Mouse (Mus musculus) lung, adult 18-20 months (tissue): Measurements from ENCODE around the gene Gm20388.

ENCODE experiments used
- DNase-seq, 2 experiments: peaks; one replicate each; pipeline ENCODE4 v3.0.0; 2022; ENCODE audit warnings: mixed read lengths in 2 of 2

The Gm20388 gene

DNA sequence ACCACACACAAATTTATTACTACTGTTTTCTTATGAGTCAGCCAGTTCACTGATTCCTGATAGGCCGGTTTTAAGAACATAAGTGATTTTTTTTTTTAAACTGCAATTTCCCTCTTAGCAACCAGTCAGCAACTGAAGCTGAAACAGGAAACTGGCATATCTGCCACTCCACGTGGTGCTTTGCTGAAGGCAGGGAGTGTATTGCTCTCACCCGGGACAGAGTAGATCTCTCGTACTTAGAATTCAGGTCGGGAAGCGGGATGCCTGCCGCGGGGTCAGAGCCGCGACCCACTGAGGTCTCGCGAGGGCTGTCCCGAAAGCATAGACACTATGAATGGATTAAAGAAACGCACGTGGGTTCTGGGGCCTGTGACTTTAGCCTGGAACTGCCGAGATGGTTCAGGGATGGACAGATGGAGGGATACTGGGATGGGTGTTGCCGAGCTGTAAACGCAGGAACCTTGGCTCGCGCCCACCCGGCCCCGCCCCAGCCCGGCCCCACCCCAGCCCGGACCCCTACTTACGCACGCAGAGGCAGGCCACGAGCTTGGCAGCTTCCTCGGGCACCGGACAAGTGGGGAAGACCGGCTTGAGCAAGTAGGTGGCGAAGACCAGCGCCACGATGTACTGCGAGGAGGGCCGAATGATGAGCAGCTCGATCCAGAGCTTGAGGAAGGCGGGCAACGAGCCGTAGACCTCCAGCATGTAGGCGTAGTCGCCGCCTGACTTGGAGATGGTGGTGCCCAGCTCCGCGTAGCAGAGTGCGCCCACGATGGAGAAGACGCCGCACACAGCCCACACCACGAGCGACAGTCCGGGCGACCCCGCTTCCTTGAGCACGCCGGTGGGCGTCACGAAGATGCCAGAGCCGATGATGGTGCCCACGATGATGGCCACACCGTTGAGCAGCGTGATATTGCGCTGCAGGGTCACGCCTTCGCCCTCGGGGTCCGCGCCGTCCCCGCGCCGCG, 1996.2 kb downstream of the Gm20388 start:
- peak in 1 of 2 experiments; percentile 45 for DNase-seq

- peak; percentile 96 to 97 for DNase-seq
Observed at GRCm38 (mm10) chr8:121907587-121908248, 1997.1 kb downstream of the Gm20388 start, which contains the start of gene Slc7a5. Slc7a5 (minus strand) TSS chr8:121907694.

DNA sequence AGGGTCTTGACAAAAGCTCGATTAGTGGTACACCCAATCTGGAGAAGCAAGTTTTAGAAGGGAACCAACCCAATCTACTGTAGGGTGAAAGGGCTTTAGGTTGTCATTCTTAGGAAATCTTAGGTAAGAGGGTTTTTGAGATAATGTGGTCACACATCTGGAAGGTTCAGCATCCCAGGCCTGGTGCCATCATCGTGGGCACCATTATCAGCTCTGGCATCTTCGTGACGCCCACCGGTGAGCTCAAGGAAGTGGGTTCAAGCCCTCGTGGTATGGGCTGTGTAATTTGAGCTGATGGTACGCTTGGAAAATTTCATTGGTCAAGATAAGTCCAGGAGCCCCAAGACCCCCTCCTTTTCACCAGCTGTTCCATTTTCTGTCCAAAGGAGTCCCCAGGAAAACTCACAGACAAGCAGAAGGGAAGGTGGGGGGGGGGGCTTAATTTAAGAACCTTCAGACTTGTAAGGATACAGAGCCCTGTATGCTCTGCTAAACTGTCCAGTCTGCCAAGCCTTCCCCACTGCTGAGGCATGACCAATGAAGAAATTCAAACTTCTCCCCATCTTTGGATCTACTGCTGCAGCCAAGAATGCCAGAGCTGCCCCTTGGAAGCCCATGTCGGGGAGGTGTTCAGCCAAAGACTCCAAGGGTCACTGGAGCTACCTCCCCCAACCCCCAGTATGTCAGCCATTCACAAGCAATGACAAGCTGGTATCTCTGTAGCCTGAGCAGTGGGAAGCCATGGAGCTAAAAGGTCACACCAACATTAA, 1997.9 kb downstream of the Gm20388 start:
- no peak for DNase-seq

- peak in 1 of 2 experiments; percentile 58 for DNase-seq
Observed at GRCm38 (mm10) chr8:121909148-121909541, 1998.5 kb downstream of the Gm20388 start.

- peak; percentile 71 to 75 for DNase-seq
Observed at GRCm38 (mm10) chr8:121909663-121910062, 1999.0 kb downstream of the Gm20388 start.

DNA sequence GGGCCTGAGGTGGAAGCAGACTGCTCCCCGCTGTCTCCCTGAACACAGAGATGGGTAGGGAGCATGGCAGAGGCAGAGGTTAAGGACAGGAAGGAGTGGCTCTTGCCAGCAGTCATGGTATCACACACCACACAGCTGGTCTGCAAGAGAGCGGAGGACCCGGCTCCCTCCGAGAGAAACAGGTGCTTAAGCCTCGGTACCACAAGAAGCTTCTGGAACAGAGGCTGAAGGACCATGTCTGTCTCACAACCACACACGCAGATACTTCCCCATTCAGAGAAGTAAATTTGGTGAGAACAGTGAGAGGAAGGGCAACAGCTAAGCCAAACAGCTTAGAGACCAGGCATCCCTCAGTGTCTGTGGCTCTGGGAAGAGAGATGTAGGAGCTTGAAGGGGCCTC, 2000.8 kb downstream of the Gm20388 start:
- DNase-seq: no peak

DNA sequence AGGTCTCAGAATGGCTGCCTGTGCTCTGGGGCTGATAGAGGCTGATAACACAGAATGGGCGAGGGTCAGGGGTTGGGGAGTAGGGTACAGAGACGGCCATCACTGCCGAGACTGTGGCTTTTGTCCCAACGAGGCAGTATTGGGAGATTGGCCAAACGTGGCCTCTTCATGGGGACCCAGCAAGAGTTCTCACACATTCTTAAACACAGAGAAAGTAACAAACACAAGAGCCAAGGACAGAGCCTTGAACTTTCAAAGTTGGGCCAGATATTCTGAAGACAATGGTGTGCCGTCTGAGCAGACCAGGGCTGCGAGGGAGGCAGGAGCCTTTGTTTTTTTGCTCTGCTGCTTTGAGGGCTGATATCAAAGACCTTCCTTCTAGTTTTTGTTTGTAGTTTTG, 2001.3 kb downstream of the Gm20388 start:
- DNase-seq: no peak

DNA sequence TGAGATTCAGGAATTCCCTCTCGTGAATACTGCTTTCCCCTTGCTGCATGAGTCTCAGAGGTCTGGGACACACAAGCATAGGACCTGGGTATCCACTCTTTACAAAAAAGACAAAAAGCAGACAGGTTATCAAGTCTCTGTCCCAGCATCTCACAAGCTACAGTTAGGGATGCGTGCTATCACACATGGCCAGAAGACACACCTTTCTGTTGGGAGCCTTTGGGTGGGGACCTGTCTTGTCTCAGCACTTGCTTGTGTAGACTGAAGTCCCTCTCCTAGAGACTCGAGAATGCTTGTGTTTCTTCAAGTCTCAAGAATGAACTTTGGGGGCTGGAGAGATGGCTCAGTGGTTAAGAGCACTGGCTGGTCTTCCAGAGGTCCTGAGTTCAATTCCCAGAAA, 2002.2 kb downstream of the Gm20388 start:
- DNase-seq: no peak

- no peak for DNase-seq
Observed at GRCm38 (mm10) chr8:121913378-121913777, 2002.7 kb downstream of the Gm20388 start.

DNA sequence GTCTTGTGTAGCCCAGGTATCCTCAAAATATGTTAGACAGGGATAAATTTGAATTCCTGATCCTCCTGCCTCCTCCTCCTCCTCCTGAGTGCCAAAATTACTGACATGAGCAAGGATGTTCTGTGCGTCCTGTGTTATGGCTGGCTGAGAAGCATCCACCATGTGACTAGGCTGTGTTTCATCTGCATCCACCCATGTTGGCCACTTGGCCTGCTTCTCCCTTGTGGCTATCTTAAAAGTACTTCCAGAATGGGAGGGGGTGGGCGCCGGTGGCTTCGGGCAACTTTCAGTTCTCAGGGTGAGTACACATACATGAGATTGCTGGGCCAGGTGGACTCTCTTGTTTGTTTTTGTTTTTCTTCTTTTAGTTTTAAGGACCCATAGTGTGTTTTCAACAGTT, 2008.5 kb downstream of the Gm20388 start:
- DNase-seq: no peak

- peak; percentile 52 to 73 for DNase-seq
Observed at GRCm38 (mm10) chr8:121919731-121920130, 2009.1 kb downstream of the Gm20388 start.

- peak in 1 of 2 experiments; percentile 38 for DNase-seq
Observed at GRCm38 (mm10) chr8:121921582-121921981, 2010.9 kb downstream of the Gm20388 start.

- peak; percentile 65 to 78 for DNase-seq
Observed at GRCm38 (mm10) chr8:121922101-121922500, 2011.5 kb downstream of the Gm20388 start.

- no peak for DNase-seq
Observed at GRCm38 (mm10) chr8:121924681-121925080, 2014.0 kb downstream of the Gm20388 start.

DNA sequence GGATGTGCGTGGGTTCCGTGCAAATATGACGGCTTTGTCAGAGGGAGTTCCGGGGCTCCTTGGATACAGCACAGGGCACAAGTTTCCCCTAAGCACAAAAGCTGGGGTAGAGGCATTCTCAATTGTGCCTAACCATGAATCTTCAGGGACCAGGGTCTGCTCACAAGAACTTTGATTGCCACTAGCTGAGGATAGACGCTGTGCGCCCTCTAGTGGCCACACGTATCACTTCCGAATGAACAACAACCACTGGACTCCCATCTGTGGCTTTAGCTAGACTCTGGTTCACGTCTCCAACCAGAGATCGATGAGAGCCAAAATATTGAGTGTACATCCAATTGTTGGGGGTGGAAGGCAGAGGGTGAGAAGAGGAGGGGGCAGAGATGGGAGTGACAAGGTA, 2015.0 kb downstream of the Gm20388 start:
- peak; percentile 62 to 74 for DNase-seq

DNA sequence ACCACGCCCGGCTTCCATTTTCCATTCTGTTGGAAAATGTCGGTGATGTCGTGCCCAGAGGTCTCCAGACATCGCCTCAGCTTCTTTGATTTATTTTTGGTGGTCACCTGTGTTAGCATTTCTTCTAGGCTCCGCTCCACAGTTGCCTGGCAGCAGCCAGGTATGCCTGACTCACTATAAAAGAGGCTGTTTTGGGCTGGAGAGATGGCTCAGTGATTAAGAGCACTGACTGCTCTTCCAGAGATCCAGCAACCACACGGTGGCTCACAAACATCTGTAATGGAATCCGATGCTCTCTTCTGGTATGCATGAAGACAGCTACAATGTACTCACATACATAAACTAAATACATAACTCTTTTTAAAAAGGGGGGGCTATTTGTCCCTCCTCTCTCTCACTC, 2015.6 kb downstream of the Gm20388 start:
- DNase-seq: no peak

DNA sequence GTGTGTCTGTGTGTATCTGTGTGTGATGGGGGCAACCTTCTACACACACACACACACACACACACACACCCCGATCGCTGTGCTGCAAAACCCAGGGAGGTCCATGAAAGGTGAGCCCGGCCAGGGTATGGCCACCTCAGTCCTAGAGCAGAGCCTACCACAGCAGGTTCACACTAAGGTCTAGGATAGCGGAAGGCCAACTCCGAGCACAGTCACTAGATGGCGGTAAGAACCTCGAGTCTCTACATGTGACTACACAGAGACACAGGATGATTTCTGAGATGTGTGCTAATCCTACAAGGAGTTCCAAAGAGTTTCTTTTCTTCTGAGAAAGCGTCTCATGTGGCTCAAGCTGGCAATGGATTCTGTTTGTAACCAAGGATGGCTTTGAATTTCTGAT, 2016.7 kb downstream of the Gm20388 start:
- DNase-seq: peak in 1 of 2 experiments; percentile 54

- DNase-seq: no peak
Observed at GRCm38 (mm10) chr8:121930047-121930446, 2019.4 kb downstream of the Gm20388 start.

- no peak for DNase-seq
Observed at GRCm38 (mm10) chr8:121931571-121931970, 2020.9 kb downstream of the Gm20388 start.

DNA sequence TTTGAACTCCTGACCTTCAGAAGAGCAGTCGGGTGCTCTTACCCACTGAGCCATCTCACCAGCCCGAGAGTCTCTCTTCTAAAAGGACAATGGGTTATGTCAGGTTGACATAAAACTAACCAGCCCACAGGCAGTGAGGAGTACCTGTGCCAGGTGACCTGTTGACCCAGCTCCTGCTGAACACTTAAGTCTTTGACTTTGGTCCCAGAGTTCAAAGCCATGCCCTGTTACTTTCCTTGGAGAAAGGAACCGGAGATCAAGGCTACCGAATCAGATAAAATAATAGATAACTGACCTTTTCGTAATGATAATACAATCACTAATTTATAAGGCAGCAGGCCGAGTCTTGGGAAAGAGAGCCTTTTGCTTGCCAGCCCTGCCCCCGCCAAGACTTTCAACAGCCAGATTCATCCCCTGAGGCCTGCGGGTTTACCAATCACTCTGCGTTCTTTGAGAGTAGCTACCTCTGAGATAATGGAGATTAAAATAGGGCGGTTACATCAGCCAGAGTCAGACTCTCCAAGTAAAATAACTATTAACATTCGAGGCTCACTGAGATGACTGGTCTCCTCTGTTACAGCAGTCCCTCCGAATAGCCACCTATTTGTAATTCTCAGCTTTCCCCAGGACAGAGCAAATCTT, 2021.5 kb downstream of the Gm20388 start:
- DNase-seq: peak in 1 of 2 experiments; percentile 44

- DNase-seq: no peak
Observed at GRCm38 (mm10) chr8:121932668-121933520, 2022.3 kb downstream of the Gm20388 start.
